Mouse (Mus musculus) layer of hippocampus, postnatal 14 days (tissue): Measurements from ENCODE around the gene Gm9964. TPM values are rescaled to one million over a fixed set of nuclear protein-coding genes. Genes with fewer than 3 reads are reported as not detected.
"Not testable (repeated sequence)": the region's sequence is repeated elsewhere in the genome, so short reads cannot be mapped to it uniquely, and the experiment has no call there.

Experiments used
- DNase-seq, 2 experiments: peaks; one replicate each; pipeline ENCODE4 v3.0.0; 2021 to 2022; ENCODE audit warnings: low spot score in 2 of 2, mixed read lengths in 1 of 2
- total RNA-seq, 2 experiments: library from RNA; stranded (reverse); gene quantifications; 2 replicates each; pipeline ENCODE4 v1.2.3; 2021

Gene Gm9964
- total RNA-seq, 2 experiments from 2014 or later, result 0.57 to 0.81 TPM

GRCm38 (mm10) chr11:79299719-79300431, 3.2 kb upstream of the Gm9964 start:
- DNase-seq, result no peak

- peak; percentile 43 to 44 for DNase-seq
These were observed 539 bp downstream of the Gm9964 start for GRCm38 (mm10) chr11:79296167-79296566.

GRCm38 (mm10) chr11:79293971-79294370, 2.7 kb downstream of the Gm9964 start:
- no peak for DNase-seq

- DNase-seq, result no peak
These were observed 3.7 kb downstream of the Gm9964 start for GRCm38 (mm10) chr11:79293025-79293424.

GRCm38 (mm10) chr11:79292130-79292529, 4.6 kb downstream of the Gm9964 start:
- DNase-seq, result no peak

GRCm38 (mm10) chr11:79291651-79292050, 5.1 kb downstream of the Gm9964 start:
- no peak for DNase-seq

- DNase-seq, result peak in 1 of 2 experiments; percentile 39
These were observed 6.2 kb downstream of the Gm9964 start for GRCm38 (mm10) chr11:79290473-79290872.

GRCm38 (mm10) chr11:79288913-79289640, 7.6 kb downstream of the Gm9964 start:
- no peak for DNase-seq

GRCm38 (mm10) chr11:79288278-79288843, 8.3 kb downstream of the Gm9964 start:
- no peak for DNase-seq

- no peak for DNase-seq
These were observed 9.3 kb downstream of the Gm9964 start for GRCm38 (mm10) chr11:79287447-79287846.

- no peak for DNase-seq
These were observed 10.4 kb downstream of the Gm9964 start for GRCm38 (mm10) chr11:79286305-79286799.

GRCm38 (mm10) chr11:79283350-79284030, 13.2 kb downstream of the Gm9964 start:
- DNase-seq, result no peak

- DNase-seq, result no peak
These were observed 15.3 kb downstream of the Gm9964 start for GRCm38 (mm10) chr11:79281396-79281795.

GRCm38 (mm10) chr11:79279732-79280405, 16.8 kb downstream of the Gm9964 start:
- no peak for DNase-seq

GRCm38 (mm10) chr11:79273757-79274156, 22.9 kb downstream of the Gm9964 start:
- no peak for DNase-seq

GRCm38 (mm10) chr11:79273039-79273438, 23.7 kb downstream of the Gm9964 start:
- no peak for DNase-seq

GRCm38 (mm10) chr11:79267171-79267570, 29.5 kb downstream of the Gm9964 start:
- peak; percentile 14 to 60 for DNase-seq

GRCm38 (mm10) chr11:79264376-79264775, 32.3 kb downstream of the Gm9964 start:
- DNase-seq, result no peak

GRCm38 (mm10) chr11:79260126-79260525, 36.6 kb downstream of the Gm9964 start:
- DNase-seq, result not testable (repeated sequence)

- no peak for DNase-seq
These were observed 38.0 kb downstream of the Gm9964 start for GRCm38 (mm10) chr11:79258738-79259137.
